Mouse (Mus musculus) small intestine, adult 2 months (tissue): Measurements from ENCODE around the gene Rbfox1.

ENCODE experiments used
- CTCF ChIP-seq: fragments of 200-500 bp; IDR thresholded peaks from 2 replicates; pipeline ENCODE4 v1.5.1; 2012; ENCODE audit warnings: low read depth, mild to moderate bottlenecking, control low read depth, inconsistent platforms, low read length, moderate library complexity, mixed read lengths; ENCODE audit not compliant: insufficient replicate concordance, insufficient read length; ENCODE audit errors: extremely low read depth
- POLR2A ChIP-seq: fragments of 200-500 bp; IDR thresholded peaks from 2 replicates; pipeline ENCODE4 v1.6.1; 2012; ENCODE audit warnings: low read depth, mild to moderate bottlenecking, control low read depth, inconsistent platforms, low read length, moderate library complexity

DNA sequence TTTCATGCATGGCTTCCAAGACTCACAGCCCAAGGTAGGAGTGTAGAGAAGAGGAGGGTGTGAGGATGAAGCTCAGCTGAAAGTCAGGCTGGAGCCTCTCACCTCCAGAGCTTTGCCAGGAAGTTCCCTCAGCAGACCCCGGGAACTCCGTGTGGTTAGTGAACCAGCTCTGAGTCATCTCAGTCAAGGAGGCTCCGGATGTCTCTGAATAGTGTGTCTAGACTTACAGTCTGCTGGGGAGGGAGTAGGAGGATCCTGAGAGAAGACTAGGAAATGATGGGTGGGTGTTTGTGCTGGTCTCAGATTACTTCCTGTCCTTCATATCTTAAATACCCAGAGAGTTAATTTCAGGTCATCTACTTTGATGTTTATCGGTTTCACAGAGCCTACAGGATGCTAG, 1004.1 kb downstream of the Rbfox1 start:
- TF ChIP-seq POLR2A (no peak), CTCF (no peak)
